Mouse (Mus musculus) heart, embryonic 13.5 days (tissue): ENCODE results near the gene Plekhn1. TPM values are rescaled to one million over a fixed set of nuclear protein-coding genes. Genes with fewer than 3 reads are reported as not detected.

ENCODE experiments used
- ATAC-seq: fragments of 200-750 bp; cut with Nextera tagmentation; 2 replicates; pipeline ENCODE4 v1.8.0; 2017; ENCODE audit warnings: moderate TSS enrichment; ENCODE audit not compliant: insufficient number of reproducible peaks, low FRiP score, low TSS enrichment; ENCODE audit errors: extremely low read depth
- H3K27ac ChIP-seq: fragments of 300-500 bp; sonication (generic); replicated peaks from 2 replicates; pipeline ENCODE4 v1.5.1; 2015; ENCODE audit warnings: moderate library complexity, mild to moderate bottlenecking, inconsistent platforms
- H3K27me3 ChIP-seq: fragments of 300-500 bp; sonication (generic); replicated peaks from 2 replicates; pipeline ENCODE4 v1.6.1; 2015; ENCODE audit warnings: mild to moderate bottlenecking, inconsistent platforms
- H3K36me3 ChIP-seq: fragments of 300-500 bp; sonication (generic); 2 replicates; pipeline ENCODE4 v1.6.1; 2015; ENCODE audit warnings: mild to moderate bottlenecking, inconsistent platforms
- H3K4me1 ChIP-seq: fragments of 300-500 bp; sonication (generic); 2 replicates; pipeline ENCODE4 v1.6.1; 2015; ENCODE audit warnings: inconsistent platforms
- H3K4me2 ChIP-seq: fragments of 300-500 bp; sonication (generic); 2 replicates; pipeline ENCODE4 v1.6.1; 2015; ENCODE audit warnings: inconsistent platforms, mild to moderate bottlenecking, moderate library complexity
- H3K4me3 ChIP-seq: fragments of 300-500 bp; sonication (generic); 2 replicates; pipeline ENCODE4 v1.5.1; 2015; ENCODE audit warnings: moderate library complexity, mild to moderate bottlenecking, inconsistent platforms
- H3K9ac ChIP-seq: fragments of 300-500 bp; sonication (generic); 2 replicates; pipeline ENCODE4 v1.6.1; 2015; ENCODE audit warnings: inconsistent platforms, mild to moderate bottlenecking, moderate library complexity
- H3K9me3 ChIP-seq: fragments of 300-500 bp; sonication (generic); 2 replicates; pipeline ENCODE4 v1.6.1; 2016; ENCODE audit warnings: inconsistent platforms
- WGBS: fragments of 180-500 bp; shearing (Covaris S2); methylation state at CpG from one replicate; pipeline ENCODE4 v1.1.7; 2015; ENCODE audit warnings: mixed read lengths; 5-methylcytosine and 5-hydroxymethylcytosine counted together
- microRNA-seq: library from miRNA; unstranded; fragments of <30 nt; microRNA quantifications from one replicate; pipeline ENCODE4, GENCODE M21; 2016
- polyA plus RNA-seq: library from polyadenylated mRNA; unstranded; fragments of >200 nt; fragmentation: Nextera tagmentation; extraction: Ambion mirVana; gene quantifications from 2 replicates; pipeline ENCODE4 v1.2.1, GENCODE M21; 2015

Plekhn1 gene
- polyA plus RNA-seq, 1 experiment from 2014 or later, result 13.1 TPM

GRCm38 (mm10) chr4:156177630-156178029 is 57.0 kb downstream of the Plekhn1 start:
- Histone ChIP-seq H3K4me3 (no peak overlapping the region), H3K27ac (no peak overlapping the region), H3K27me3 (no peaks in the 10 kb centered on the region), H3K9ac (no peak overlapping the region), H3K36me3 (peaks cover 98% of the 10 kb centered on the region), H3K4me1 (0 out of 2 replicates have a peak, but pooled peaks cover 3% of the 10 kb centered on the region), H3K4me2 (no peak overlapping the region), H3K9me3 (no peaks in the 10 kb centered on the region)
- WGBS, result 88% methylated on average over 9 of the region's 9 CpGs
- no peak for ATAC-seq

- no peaks in the 10 kb centered on the region for H3K27me3 ChIP-seq
- ATAC-seq, result no peak
- no peaks in the 10 kb centered on the region for H3K4me1 ChIP-seq
- no peak overlapping the region for H3K9ac ChIP-seq
- no peak overlapping the region for H3K4me3 ChIP-seq
- peaks cover 100% of the 10 kb centered on the region for H3K36me3 ChIP-seq
- H3K27ac ChIP-seq, result no peak overlapping the region
- no peak overlapping the region for H3K4me2 ChIP-seq
- H3K9me3 ChIP-seq, result no peaks in the 10 kb centered on the region
- 95% methylated on average over 11 of the region's 11 CpGs for WGBS
Observed at GRCm38 (mm10) chr4:156171828-156172227, 62.8 kb downstream of the Plekhn1 start.

Small RNAs within 50 kb of the gene (microRNA-seq; reads per million reads assigned to microRNA genes)
- 3.9 reads per million, percentile 16 among the genes with 10 or more reads in this experiment for gene Mir7658

Other genes starting within 250 kb of the Plekhn1 start
- gene B3galt6, start 242.2 kb downstream of the Plekhn1 start, polyA plus RNA-seq, result 8.8 and 10.7 TPM in 2 replicates
- gene Sdf4, start 242.0 kb downstream of the Plekhn1 start, polyA plus RNA-seq, result 127 and 136 TPM in 2 replicates
- 0.42 and 0.47 TPM in 2 replicates for gene Tnfrsf4, start 221.0 kb downstream of the Plekhn1 start, polyA plus RNA-seq
- gene Tnfrsf18, start 208.7 kb downstream of the Plekhn1 start, polyA plus RNA-seq, result 1.9 and 2.0 TPM in 2 replicates
- 0.60 and 0.66 TPM in 2 replicates for gene Ttll10, start 175.4 kb downstream of the Plekhn1 start, polyA plus RNA-seq
- gene 9430015G10Rik, start 124.9 kb downstream of the Plekhn1 start, polyA plus RNA-seq, result 16.2 and 18.0 TPM in 2 replicates
- gene Rnf223, start 104.3 kb downstream of the Plekhn1 start, polyA plus RNA-seq, result 0.16 and 0.22 TPM in 2 replicates
- 43.8 and 45.3 TPM in 2 replicates for gene Agrn, start 37.4 kb downstream of the Plekhn1 start, polyA plus RNA-seq
- gene Isg15, start 34.0 kb downstream of the Plekhn1 start, polyA plus RNA-seq, result 3.5 and 4.3 TPM in 2 replicates
- 3.2 and 3.3 TPM in 2 replicates for gene AW011738, start 31.6 kb downstream of the Plekhn1 start, polyA plus RNA-seq
- gene Perm1, start 19.0 kb downstream of the Plekhn1 start, polyA plus RNA-seq, result 2.7 and 3.0 TPM in 2 replicates
- gene Noc2l, start 1.2 kb upstream of the Plekhn1 start, polyA plus RNA-seq, result 39.3 and 41.8 TPM in 2 replicates
- 1.2 TPM in 2 replicates for gene Samd11, start 20.8 kb upstream of the Plekhn1 start, polyA plus RNA-seq
- gene Vmn2r-ps159, start 96.2 kb upstream of the Plekhn1 start, polyA plus RNA-seq, result not detected in 2 replicates